Mouse (Mus musculus): ENCODE measurements around the gene Mcm2.

DNA sequence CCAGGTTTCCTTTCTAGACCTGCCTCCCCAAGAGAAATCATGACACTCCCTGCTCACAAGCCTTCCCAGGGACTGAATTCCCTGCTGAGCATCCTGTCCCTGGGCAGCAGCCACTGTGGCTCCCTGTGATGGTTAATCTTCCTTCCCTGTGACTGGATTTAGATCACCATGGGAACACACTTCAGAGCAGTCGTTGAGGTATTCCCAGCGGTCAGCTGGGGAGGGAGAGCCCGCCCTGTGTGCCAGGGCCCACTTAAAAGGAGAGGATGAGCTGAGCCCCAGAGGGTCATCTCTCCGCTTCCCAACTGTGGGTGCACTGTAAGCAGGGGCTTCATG, 38.6 kb upstream of the Mcm2 start:
- no peak for TF ChIP-seq CTCF (IDR thresholded peaks at IDR 0.05; ENCODE audit: control insufficient read depth, insufficient read depth, insufficient read length)
- TF ChIP-seq MYOD1 (IDR thresholded peaks at IDR 0.05; ENCODE audit: control insufficient read depth, insufficient read length, low read depth) = no peak
- no peak for TF ChIP-seq MYOG (IDR thresholded peaks at IDR 0.05; ENCODE audit: control insufficient read depth, extremely low read depth, insufficient read length)
- no peak for TF ChIP-seq USF1 (IDR thresholded peaks at IDR 0.05; ENCODE audit: low read depth)
- no peak for TF ChIP-seq MAX (IDR thresholded peaks at IDR 0.05)

All from C2C12 (cell line).